Mouse (Mus musculus) testis, adult 2 months (tissue): Measurements from ENCODE around the gene Nod1.

Experiments
- CTCF ChIP-seq: fragments of 200-500 bp; IDR thresholded peaks from 2 replicates; pipeline ENCODE4 v1.5.1; 2012; ENCODE audit warnings: low read depth, mild to moderate bottlenecking, inconsistent platforms, low read length, moderate library complexity; ENCODE audit not compliant: control insufficient read depth, insufficient read depth, insufficient replicate concordance
- POLR2A ChIP-seq: fragments of 200-500 bp; IDR thresholded peaks from 2 replicates; pipeline ENCODE4 v1.6.1; 2012; ENCODE audit warnings: low read depth, mild to moderate bottlenecking, inconsistent platforms, low read length, moderate library complexity; ENCODE audit not compliant: control insufficient read depth

DNA sequence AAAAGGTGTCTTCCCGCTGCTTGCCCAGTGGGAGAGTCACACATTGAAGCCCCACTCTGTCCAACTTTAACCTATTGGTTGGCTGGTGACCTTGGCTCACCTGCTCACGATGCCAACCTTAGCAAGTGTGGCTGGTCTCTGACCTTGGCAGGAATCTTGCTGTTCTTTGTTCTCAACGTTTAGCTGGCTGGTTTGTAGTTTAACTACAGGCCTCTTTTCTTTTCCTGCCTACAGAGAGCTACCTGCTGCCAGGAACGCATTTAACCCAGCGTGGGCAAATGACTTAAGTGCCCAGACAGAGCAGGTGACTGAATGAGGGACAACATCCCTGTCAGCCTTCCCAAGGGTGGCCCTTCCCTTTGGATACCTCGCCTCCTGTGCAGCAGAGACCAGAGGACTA lies 25.3 kb upstream of the Nod1 start:
- no peak for TF ChIP-seq CTCF
- TF ChIP-seq POLR2A, result no peak
